Mouse (Mus musculus): ENCODE measurements around the gene Dkkl1. TPM values are rescaled to one million over a fixed set of nuclear protein-coding genes. Genes with fewer than 3 reads are reported as not detected.

Gene Dkkl1
- polyA plus RNA-seq, 1 experiment from 2014 or later: 8.7 TPM

- no peak for DNase-seq (ENCODE audit: low spot score)
- Histone ChIP-seq H3K27ac (no peak overlapping the region), H3K4me3 (replicated peaks; ENCODE audit: low read length) (no peak overlapping the region), H3K4me2 (replicated peaks) (no peak overlapping the region), H3K4me1 (replicated peaks; ENCODE audit: control insufficient read depth, insufficient read depth, low read length) (peaks cover 11% of the 10 kb centered on the region), H3K27me3 (ENCODE audit: control insufficient read depth, insufficient read depth, low read length) (no peaks in the 10 kb centered on the region), H3K9ac (no peak overlapping the region), H3K9me3 (ENCODE audit: control insufficient read depth, low read length) (no peaks in the 10 kb centered on the region), H3K36me3 (replicated peaks; ENCODE audit: control insufficient read depth, insufficient read depth) (peaks cover 22% of the 10 kb centered on the region)
- no peak for ATAC-seq (ENCODE audit: low FRiP score)
- WGBS: 87% methylated on average over 12 of the region's 12 CpGs
Measured at GRCm38 (mm10) chr7:45231192-45231591, 19.2 kb upstream of the Dkkl1 start.

GRCm38 (mm10) chr7:45229459-45230203 lies 17.7 kb upstream of the Dkkl1 start:
- Histone ChIP-seq H3K9ac (no peak overlapping the region), H3K4me2 (replicated peaks) (no peak overlapping the region), H3K27me3 (ENCODE audit: control insufficient read depth, insufficient read depth, low read length) (no peaks in the 10 kb centered on the region), H3K4me3 (replicated peaks; ENCODE audit: low read length) (no peak overlapping the region), H3K36me3 (replicated peaks; ENCODE audit: control insufficient read depth, insufficient read depth) (peaks cover 22% of the 10 kb centered on the region), H3K27ac (no peak overlapping the region), H3K4me1 (replicated peaks; ENCODE audit: control insufficient read depth, insufficient read depth, low read length) (peaks cover 5% of the 10 kb centered on the region), H3K9me3 (ENCODE audit: control insufficient read depth, low read length) (no peaks in the 10 kb centered on the region)
- WGBS: 88% methylated on average over 7 of the region's 7 CpGs
- DNase-seq (ENCODE audit: low spot score) (no peak), ATAC-seq (ENCODE audit: low FRiP score) (no peak)

- H3K4me1 ChIP-seq (replicated peaks; ENCODE audit: control insufficient read depth, insufficient read depth, low read length): peaks cover 2% of the 10 kb centered on the region
- ATAC-seq (ENCODE audit: low FRiP score) (no peak), DNase-seq (ENCODE audit: low spot score) (no peak)
- no peaks in the 10 kb centered on the region for H3K9me3 ChIP-seq (ENCODE audit: control insufficient read depth, low read length)
- H3K9ac ChIP-seq: no peak overlapping the region
- H3K27ac ChIP-seq: no peak overlapping the region
- H3K4me2 ChIP-seq (replicated peaks): no peak overlapping the region
- WGBS: 94% methylated on average over 8 of the region's 8 CpGs
- no peak overlapping the region for H3K4me3 ChIP-seq (replicated peaks; ENCODE audit: low read length)
- no peaks in the 10 kb centered on the region for H3K27me3 ChIP-seq (ENCODE audit: control insufficient read depth, insufficient read depth, low read length)
- H3K36me3 ChIP-seq (replicated peaks; ENCODE audit: control insufficient read depth, insufficient read depth): peaks cover 22% of the 10 kb centered on the region
Measured at GRCm38 (mm10) chr7:45229046-45229445, 17.1 kb upstream of the Dkkl1 start.

- Histone ChIP-seq H3K9ac (no peak overlapping the region), H3K36me3 (replicated peaks; ENCODE audit: control insufficient read depth, insufficient read depth) (peaks cover 22% of the 10 kb centered on the region), H3K4me1 (replicated peaks; ENCODE audit: control insufficient read depth, insufficient read depth, low read length) (no peaks in the 10 kb centered on the region), H3K27ac (no peak overlapping the region), H3K4me2 (replicated peaks) (no peak overlapping the region), H3K4me3 (replicated peaks; ENCODE audit: low read length) (no peak overlapping the region), H3K27me3 (ENCODE audit: control insufficient read depth, insufficient read depth, low read length) (no peaks in the 10 kb centered on the region), H3K9me3 (ENCODE audit: control insufficient read depth, low read length) (no peaks in the 10 kb centered on the region)
- no peak for ATAC-seq (ENCODE audit: low FRiP score)
- no peak for DNase-seq (ENCODE audit: low spot score)
- 96% methylated on average over 18 of the region's 18 CpGs for WGBS
Measured at GRCm38 (mm10) chr7:45228548-45228947, 16.6 kb upstream of the Dkkl1 start.

GRCm38 (mm10) chr7:45226421-45226820 lies 14.5 kb upstream of the Dkkl1 start:
- Histone ChIP-seq H3K36me3 (replicated peaks; ENCODE audit: control insufficient read depth, insufficient read depth) (peaks cover 16% of the 10 kb centered on the region), H3K9ac (no peak overlapping the region), H3K9me3 (ENCODE audit: control insufficient read depth, low read length) (no peaks in the 10 kb centered on the region), H3K27ac (no peak overlapping the region), H3K4me3 (replicated peaks; ENCODE audit: low read length) (no peak overlapping the region), H3K4me1 (replicated peaks; ENCODE audit: control insufficient read depth, insufficient read depth, low read length) (no peaks in the 10 kb centered on the region), H3K4me2 (replicated peaks) (no peak overlapping the region), H3K27me3 (ENCODE audit: control insufficient read depth, insufficient read depth, low read length) (no peaks in the 10 kb centered on the region)
- ATAC-seq (ENCODE audit: low FRiP score) (no peak), DNase-seq (ENCODE audit: low spot score) (no peak)
- WGBS: 96% methylated on average over 5 of the region's 5 CpGs

- Histone ChIP-seq H3K4me2 (replicated peaks) (no peak overlapping the region), H3K27ac (no peak overlapping the region), H3K9ac (no peak overlapping the region), H3K9me3 (ENCODE audit: control insufficient read depth, low read length) (no peaks in the 10 kb centered on the region), H3K36me3 (replicated peaks; ENCODE audit: control insufficient read depth, insufficient read depth) (peaks cover 18% of the 10 kb centered on the region), H3K4me3 (replicated peaks; ENCODE audit: low read length) (no peak overlapping the region), H3K4me1 (replicated peaks; ENCODE audit: control insufficient read depth, insufficient read depth, low read length) (no peaks in the 10 kb centered on the region), H3K27me3 (ENCODE audit: control insufficient read depth, insufficient read depth, low read length) (no peaks in the 10 kb centered on the region)
- ATAC-seq (ENCODE audit: low FRiP score) (no peak), DNase-seq (ENCODE audit: low spot score) (no peak)
- WGBS: 90% methylated on average over 7 of the region's 7 CpGs
Measured at GRCm38 (mm10) chr7:45224826-45225225, 12.9 kb upstream of the Dkkl1 start.

GRCm38 (mm10) chr7:45221680-45222079 lies 9.7 kb upstream of the Dkkl1 start:
- 89% methylated on average over 2 of the region's 2 CpGs for WGBS

GRCm38 (mm10) chr7:45216442-45217183 lies 4.7 kb upstream of the Dkkl1 start:
- Histone ChIP-seq H3K4me1 (replicated peaks; ENCODE audit: control insufficient read depth, insufficient read depth, low read length) (peaks cover 9% of the 10 kb centered on the region), H3K4me3 (replicated peaks; ENCODE audit: low read length) (peak overlapping the region; percentile 49), H3K4me2 (replicated peaks) (peak overlapping the region; percentile 62), H3K27me3 (ENCODE audit: control insufficient read depth, insufficient read depth, low read length) (peaks cover 9% of the 10 kb centered on the region; the same call in 1 of the 2 replicates), H3K9me3 (ENCODE audit: control insufficient read depth, low read length) (no peaks in the 10 kb centered on the region), H3K36me3 (replicated peaks; ENCODE audit: control insufficient read depth, insufficient read depth) (0 out of 2 replicates have a peak, but pooled peaks cover 6% of the 10 kb centered on the region), H3K27ac (peak overlapping the region; percentile 85), H3K9ac (peak overlapping the region; percentile 78)
- peak; percentile 72 for DNase-seq (ENCODE audit: low spot score)
- 2% methylated on average over 13 of the region's 13 CpGs for WGBS
- ATAC-seq (ENCODE audit: low FRiP score): peak; percentile 71; the same call in 1 of the 2 replicates

More at GRCm38 (mm10) chr7:45221680-45222079, 9.7 kb upstream of the Dkkl1 start:
- H3K9ac ChIP-seq: no peak overlapping the region
- DNase-seq (ENCODE audit: low spot score) (no peak), ATAC-seq (ENCODE audit: low FRiP score) (no peak)
- no peak overlapping the region for H3K27ac ChIP-seq
- H3K9me3 ChIP-seq (ENCODE audit: control insufficient read depth, low read length): no peaks in the 10 kb centered on the region
- H3K27me3 ChIP-seq (ENCODE audit: control insufficient read depth, insufficient read depth, low read length): no peaks in the 10 kb centered on the region
- peaks cover 6% of the 10 kb centered on the region; the same call in 1 of the 2 replicates for H3K36me3 ChIP-seq (replicated peaks; ENCODE audit: control insufficient read depth, insufficient read depth)
- H3K4me3 ChIP-seq (replicated peaks; ENCODE audit: low read length): no peak overlapping the region
- no peaks in the 10 kb centered on the region for H3K4me1 ChIP-seq (replicated peaks; ENCODE audit: control insufficient read depth, insufficient read depth, low read length)
- H3K4me2 ChIP-seq (replicated peaks): no peak overlapping the region

- DNase-seq (ENCODE audit: low spot score) (peak; percentile 38), ATAC-seq (ENCODE audit: low FRiP score) (peak; percentile 36; the same call in 1 of the 2 replicates)
- Histone ChIP-seq H3K4me2 (replicated peaks) (peak within 1 kb of the TSS; percentile 62), H3K36me3 (replicated peaks; ENCODE audit: control insufficient read depth, insufficient read depth) (0 out of 2 replicates have a peak, but pooled peaks cover 6% of the 10 kb centered on the region), H3K27me3 (ENCODE audit: control insufficient read depth, insufficient read depth, low read length) (peaks cover 15% of the 10 kb centered on the region), H3K9me3 (ENCODE audit: control insufficient read depth, low read length) (no peaks in the 10 kb centered on the region), H3K9ac (peak within 1 kb of the TSS; percentile 78), H3K4me1 (replicated peaks; ENCODE audit: control insufficient read depth, insufficient read depth, low read length) (peaks cover 9% of the 10 kb centered on the region), H3K27ac (peak within 1 kb of the TSS; percentile 85), H3K4me3 (replicated peaks; ENCODE audit: low read length) (peak within 1 kb of the TSS; percentile 49)
- under 1% methylated on average over 52 of the region's 55 CpGs for WGBS
Measured at GRCm38 (mm10) chr7:45215673-45216441, 3.9 kb upstream of the Dkkl1 start, which contains the start of gene Tead2. Gene Tead2 (plus strand): TSS chr7:45215753.

Data from hindbrain, embryonic 14.5 days (tissue).